Mouse (Mus musculus) Patski (cell line): Measurements from ENCODE around the gene Col9a3. TPM values are rescaled to one million over a fixed set of nuclear protein-coding genes. Genes with fewer than 3 reads are reported as not detected.

Experiments
- ATAC-seq: fragments of 100-300 bp; one replicate; pipeline ENCODE4 v1.8.0; 2021
- CTCF ChIA-PET: fragments of 350-600 bp; sonication (Branson Sonifier 250); formaldehyde crosslinking; loops from one replicate; lab custom pipeline; 2022; ENCODE audit warnings: inconsistent platforms; lab: Charles Lee
- POLR2A ChIA-PET: fragments of 350-600 bp; sonication (Branson Sonifier 250); formaldehyde crosslinking; loops from one replicate; lab custom pipeline; 2022; ENCODE audit warnings: antibody characterized with exemption, inconsistent platforms; lab: Charles Lee
- DNase-seq: peaks from one replicate; pipeline ENCODE4 v3.0.0-alpha.2; 2011; ENCODE audit warnings: low read depth, low spot score
- H3K27me3 ChIP-seq: fragments of 371-371 bp; one replicate; pipeline ENCODE4 v1.5.1; 2021
- CTCF ChIP-seq: fragments of 100-300 bp; IDR thresholded peaks from one replicate; pipeline ENCODE4 v1.5.1; 2021
- in situ Hi-C: fragments of 300-500 bp; cut with MboI; formaldehyde crosslinking; loops from 3 replicates; pipeline ENCODE4 v1.11.1; 2018; ENCODE audit warnings: low pct_unique_long_range_greater_than_20kb, mixed read lengths
- polyA plus RNA-seq: library from polyadenylated mRNA; unstranded; gene quantifications from one replicate; pipeline ENCODE4 v1.2.3, GENCODE M21; 2021

Gene Col9a3
- polyA plus RNA-seq, 1 experiment from 2014 or later: 1.3 TPM

GRCm38 (mm10) chr2:180576482-180576881 is 21.1 kb upstream of the Col9a3 start:
- TF ChIP-seq CTCF: no peak
- ATAC-seq: no peak
- ChIA-PET POLR2A (no interaction called here), CTCF (interaction anchor here (0.9 to 6.9 kb wide), 6 partner anchors 8 to 107 kb away, joined by 3 to 158 read pairs (median 12); no protein-coding TSS in a partner anchor)
- in situ Hi-C loops: loop anchor here (5.0 to 10.0 kb wide), 4 partner anchors 104 to 304 kb away; partner anchors contain the start of gene Cables2
- peaks cover 10% of the 10 kb centered on the region for H3K27me3 ChIP-seq
- no peak for DNase-seq

- in situ Hi-C loops: loop anchor here (5.0 to 10.0 kb wide), 4 partner anchors 106 to 306 kb away; partner anchors contain the start of gene Cables2
- H3K27me3 ChIP-seq: peaks cover 1% of the 10 kb centered on the region
- TF ChIP-seq CTCF: no peak
- ChIA-PET CTCF (interaction anchor here (0.8 to 6.9 kb wide), 24 partner anchors 10 to 303 kb away, joined by 3 to 158 read pairs (median 4); no protein-coding TSS in a partner anchor), POLR2A (interaction anchor here (0.9 kb wide), 2 partner anchors 15 to 226 kb away, joined by 3 read pairs; no protein-coding TSS in a partner anchor)
- DNase-seq (no peak), ATAC-seq (no peak)
These were observed 18.9 kb upstream of the Col9a3 start for GRCm38 (mm10) chr2:180578686-180579085.

- ATAC-seq (peak; percentile 52), DNase-seq (no peak)
- H3K27me3 ChIP-seq: no peaks in the 10 kb centered on the region
- TF ChIP-seq CTCF: no peak
- ChIA-PET CTCF (interaction anchor here (1.0 to 6.9 kb wide), 14 partner anchors 9 to 306 kb away, joined by 3 to 158 read pairs (median 4); no protein-coding TSS in a partner anchor), POLR2A (interaction anchor here (1.5 kb wide), 1 partner anchor 129 kb away, joined by 3 read pairs; the partner anchor contains the start of genes Dido1 and Gid8)
- in situ Hi-C loops: no loop called here
These were observed 16.6 kb upstream of the Col9a3 start, which contains the start of gene Mrgbp for GRCm38 (mm10) chr2:180581002-180581401. Gene Mrgbp (plus strand): TSS chr2:180581304.

DNA sequence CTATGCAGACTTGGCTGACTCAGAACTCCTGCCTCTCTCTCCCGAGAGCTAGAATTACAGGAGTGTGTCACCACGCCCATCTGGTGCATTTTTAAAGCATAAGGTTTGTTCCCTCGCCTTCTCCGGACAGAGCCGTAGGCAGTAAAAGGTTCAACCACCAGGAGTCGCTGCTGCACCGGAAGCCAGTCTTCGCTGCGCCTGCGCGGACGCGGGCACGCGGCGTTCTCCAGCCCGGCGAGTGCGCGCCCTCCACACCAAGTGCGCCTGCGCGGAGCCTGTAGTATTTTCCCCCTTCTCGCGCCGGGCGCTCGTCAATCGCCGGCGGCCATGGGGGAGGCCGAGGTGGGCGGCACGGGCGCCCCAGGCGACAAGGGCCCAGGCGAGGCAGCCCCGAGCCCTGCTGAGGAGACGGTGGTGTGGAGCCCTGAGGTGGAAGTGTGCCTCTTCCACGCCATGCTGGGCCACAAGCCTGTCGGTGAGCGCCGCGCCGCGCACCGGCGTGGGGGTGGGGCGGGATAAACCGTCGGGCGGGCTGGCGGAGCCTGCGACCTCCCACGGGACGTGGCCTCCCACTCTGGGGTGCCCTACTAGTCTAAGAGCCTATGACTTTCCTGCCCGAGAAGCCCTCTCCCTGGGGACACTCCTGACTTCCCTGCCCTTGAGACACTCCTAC is 15.0 kb upstream of the Col9a3 start:
- in situ Hi-C loops: no loop called here
- CTCF ChIA-PET: interaction anchor here (1.1 to 6.9 kb wide), 7 partner anchors 7 to 233 kb away, joined by 3 to 158 read pairs (median 5); no protein-coding TSS in a partner anchor
- peak; percentile 88 for DNase-seq
- ATAC-seq: peak; percentile 82
- POLR2A ChIA-PET: interaction anchor here (0.8 to 1.5 kb wide), 2 partner anchors 9 to 10 kb away, joined by 3 to 4 read pairs; no protein-coding TSS in a partner anchor
- H3K27me3 ChIP-seq: no peaks in the 10 kb centered on the region
- no peak for TF ChIP-seq CTCF

- ChIA-PET POLR2A (interaction anchor here (1.5 kb wide), 1 partner anchor 9 kb away, joined by 4 read pairs; no protein-coding TSS in a partner anchor), CTCF (interaction anchor here (1.6 kb wide), 1 partner anchor 120 kb away, joined by 3 read pairs; no protein-coding TSS in a partner anchor)
- ATAC-seq (no peak), DNase-seq (no peak)
- in situ Hi-C loops: no loop called here
- H3K27me3 ChIP-seq: no peaks in the 10 kb centered on the region
- no peak for TF ChIP-seq CTCF
These were observed 14.5 kb upstream of the Col9a3 start for GRCm38 (mm10) chr2:180583154-180583507.

DNA sequence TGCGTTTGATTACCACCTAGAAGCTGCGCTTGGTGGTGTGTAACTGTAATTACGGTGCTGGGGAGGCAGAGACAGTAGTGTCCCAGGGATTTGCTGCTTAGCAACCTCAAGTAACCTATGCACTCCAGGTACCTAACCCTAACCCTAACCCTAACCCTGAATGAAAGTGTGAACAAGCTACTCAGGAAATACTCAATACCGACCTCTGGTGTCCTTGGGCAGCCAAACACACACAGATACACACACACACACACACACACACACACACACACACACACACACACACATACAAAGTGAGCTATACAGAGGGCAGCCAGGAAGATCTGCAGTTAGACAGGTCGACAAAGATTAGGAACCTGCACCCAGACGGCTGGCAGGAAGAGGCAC is 8.9 kb upstream of the Col9a3 start:
- no peaks in the 10 kb centered on the region for H3K27me3 ChIP-seq
- in situ Hi-C loops: no loop called here
- POLR2A ChIA-PET: no interaction called here
- CTCF ChIA-PET: interaction anchor here (1.1 to 1.2 kb wide), 2 partner anchors 9 to 112 kb away, joined by 3 to 4 read pairs; no protein-coding TSS in a partner anchor
- TF ChIP-seq CTCF: no peak
- DNase-seq (no peak), ATAC-seq (no peak)

DNA sequence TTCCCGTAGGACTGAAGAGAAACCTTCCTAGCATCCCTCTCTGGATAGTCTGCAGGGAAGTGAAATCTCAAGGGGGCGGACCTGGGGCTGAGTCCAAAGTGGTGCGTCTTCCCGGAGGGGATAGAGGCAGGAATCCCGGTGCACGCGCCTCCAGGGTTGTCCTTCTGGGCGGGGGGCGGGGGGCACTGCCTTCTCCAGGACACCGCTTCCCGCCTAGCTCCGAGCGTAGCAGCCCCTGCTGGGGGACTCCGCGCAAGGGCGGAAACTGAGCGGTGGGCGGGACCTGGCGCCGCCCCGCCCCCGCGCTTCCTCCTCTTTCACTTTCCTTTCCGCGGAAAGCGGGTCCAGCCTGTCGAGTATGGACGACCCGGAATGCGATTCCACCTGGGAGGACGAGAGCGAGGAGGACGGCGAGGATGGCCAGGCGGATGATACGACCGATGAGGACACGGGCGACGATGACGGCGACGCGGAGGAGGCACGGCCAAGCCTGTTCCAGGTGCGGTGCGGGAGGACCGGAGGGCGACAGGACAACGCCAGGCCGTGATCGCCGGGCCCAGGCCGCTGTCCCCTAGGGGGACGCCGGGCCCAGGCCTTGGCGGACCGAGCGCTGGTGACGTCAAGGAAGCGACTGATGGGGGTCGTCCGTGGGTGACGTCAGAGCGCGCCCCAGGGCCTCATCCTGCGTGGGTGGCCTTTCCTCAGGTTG is 8.3 kb upstream of the Col9a3 start, which contains the start of gene Ogfr:
Gene Ogfr (plus strand): TSS at position 123 of the 709 bp plus-strand sequence.
- no peak for TF ChIP-seq CTCF
- CTCF ChIA-PET: interaction anchor here (1.0 to 3.1 kb wide), 5 partner anchors 8 to 111 kb away, joined by 3 to 9 read pairs (median 3); partner anchors contain the start of gene Mrgbp
- DNase-seq (no peak), ATAC-seq (peak; percentile 88)
- in situ Hi-C loops: no loop called here
- POLR2A ChIA-PET: interaction anchor here (1.6 kb wide), 1 partner anchor 10 kb away, joined by 7 read pairs; no protein-coding TSS in a partner anchor
- H3K27me3 ChIP-seq: no peaks in the 10 kb centered on the region

DNA sequence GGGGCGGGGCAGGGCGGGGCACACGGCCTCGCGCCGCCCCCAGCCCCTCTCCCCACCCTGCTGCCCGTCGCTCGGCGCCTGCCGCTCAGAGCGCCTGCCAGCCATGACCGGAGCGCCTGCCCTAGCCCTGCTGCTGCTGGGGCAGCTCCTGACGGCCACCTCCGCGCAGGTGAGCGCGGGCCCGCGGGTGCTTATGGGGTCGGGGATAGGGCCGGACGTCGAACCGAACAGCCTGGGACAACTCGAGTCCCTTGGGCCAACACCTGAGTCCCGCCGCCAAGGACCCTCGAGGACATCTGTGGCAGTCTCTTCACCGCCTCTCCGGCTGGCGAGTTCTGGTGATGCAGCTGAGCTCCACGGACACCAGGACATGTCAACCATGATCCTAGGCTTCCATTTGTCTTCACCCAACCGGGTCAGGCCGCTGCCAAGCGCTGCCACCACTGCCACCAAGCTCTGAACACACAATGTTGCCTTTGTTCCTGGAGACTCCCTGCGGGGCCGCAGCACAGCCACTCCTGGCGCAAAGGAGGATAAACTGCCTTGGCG is 641 bp downstream of the Col9a3 start:
- in situ Hi-C loops: no loop called here
- DNase-seq (no peak), ATAC-seq (no peak)
- H3K27me3 ChIP-seq: no peaks in the 10 kb centered on the region
- POLR2A ChIA-PET: interaction anchor here (2.1 kb wide), 1 partner anchor 8 kb away, joined by 7 read pairs; no protein-coding TSS in a partner anchor
- no peak for TF ChIP-seq CTCF
- CTCF ChIA-PET: interaction anchor here (1.3 kb wide), 1 partner anchor 58 kb away, joined by 3 read pairs; no protein-coding TSS in a partner anchor

DNA sequence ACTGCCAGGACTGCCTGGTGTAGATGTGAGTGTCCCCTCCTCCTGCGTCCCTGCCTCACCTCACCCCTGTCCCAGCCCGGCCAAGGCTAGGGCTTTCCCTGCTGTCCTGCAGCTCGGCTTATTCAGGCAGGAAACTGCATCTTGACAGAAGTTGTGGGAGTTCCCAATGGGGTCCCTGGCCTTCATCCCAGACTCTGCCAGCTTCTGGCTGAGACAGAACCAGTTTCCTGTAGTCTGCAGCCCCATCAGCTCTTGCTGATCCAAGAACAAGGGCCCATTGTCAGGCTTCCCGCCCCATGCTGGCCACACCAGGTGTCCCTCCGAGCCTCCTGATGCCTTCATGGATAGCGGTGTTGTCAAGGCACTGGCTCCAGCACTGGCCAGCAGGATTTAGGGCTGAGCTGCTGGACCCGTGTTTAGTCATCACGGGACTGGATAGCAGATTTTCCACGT is 3.0 kb downstream of the Col9a3 start:
- ATAC-seq (no peak), DNase-seq (no peak)
- H3K27me3 ChIP-seq: no peaks in the 10 kb centered on the region
- POLR2A ChIA-PET: no interaction called here
- CTCF ChIA-PET: interaction anchor here (1.2 to 1.3 kb wide), 2 partner anchors 10 to 144 kb away, joined by 3 read pairs; no protein-coding TSS in a partner anchor
- in situ Hi-C loops: no loop called here
- TF ChIP-seq CTCF: no peak
